Mouse (Mus musculus) heart, embryonic 15.5 days (tissue): ENCODE data around the gene Plb1. TPM values are rescaled to one million over a fixed set of nuclear protein-coding genes. Genes with fewer than 3 reads are reported as not detected.

Experiments used
- ATAC-seq: fragments of 200-750 bp; cut with Nextera tagmentation; replicated peaks from 2 replicates; pipeline ENCODE4 v1.8.0; 2017; ENCODE audit warnings: low read depth, moderate TSS enrichment; ENCODE audit not compliant: insufficient number of reproducible peaks, insufficient read depth, low FRiP score
- H3K27ac ChIP-seq: fragments of 300-500 bp; sonication (generic); 2 replicates; pipeline ENCODE4 v1.5.1; 2015; ENCODE audit warnings: mild to moderate bottlenecking, inconsistent platforms
- H3K27me3 ChIP-seq: fragments of 300-500 bp; sonication (generic); 2 replicates; pipeline ENCODE4 v1.6.1; 2015; ENCODE audit warnings: inconsistent platforms
- H3K36me3 ChIP-seq: fragments of 300-500 bp; sonication (generic); 2 replicates; pipeline ENCODE4 v1.6.1; 2015; ENCODE audit warnings: mild to moderate bottlenecking, inconsistent platforms
- H3K4me1 ChIP-seq: fragments of 300-500 bp; sonication (generic); replicated peaks from 2 replicates; pipeline ENCODE4 v1.6.1; 2015; ENCODE audit warnings: inconsistent platforms
- H3K4me2 ChIP-seq: fragments of 300-500 bp; sonication (generic); 2 replicates; pipeline ENCODE4 v1.6.1; 2015; ENCODE audit warnings: inconsistent platforms, mild to moderate bottlenecking, moderate library complexity
- H3K4me3 ChIP-seq: fragments of 300-500 bp; sonication (generic); 2 replicates; pipeline ENCODE4 v1.5.1; 2015; ENCODE audit warnings: mild to moderate bottlenecking, inconsistent platforms
- H3K9ac ChIP-seq: fragments of 300-500 bp; sonication (generic); 2 replicates; pipeline ENCODE4 v1.6.1; 2015; ENCODE audit warnings: mild to moderate bottlenecking, inconsistent platforms
- H3K9me3 ChIP-seq: fragments of 300-500 bp; sonication (generic); replicated peaks from 2 replicates; pipeline ENCODE4 v1.6.1; 2016; ENCODE audit warnings: inconsistent platforms
- WGBS: fragments of 180-500 bp; shearing (Covaris S2); methylation state at CpG from one replicate; pipeline ENCODE4 v1.1.7; 2015; ENCODE audit warnings: mixed read lengths; 5-methylcytosine and 5-hydroxymethylcytosine counted together
- polyA plus RNA-seq: library from polyadenylated mRNA; unstranded; fragments of >200 nt; fragmentation: Nextera tagmentation; extraction: Ambion mirVana; gene quantifications from 2 replicates; pipeline ENCODE4 v1.2.1, GENCODE M21; 2015

The Plb1 gene
- polyA plus RNA-seq, 1 experiment from 2014 or later = 2.3 TPM

DNA sequence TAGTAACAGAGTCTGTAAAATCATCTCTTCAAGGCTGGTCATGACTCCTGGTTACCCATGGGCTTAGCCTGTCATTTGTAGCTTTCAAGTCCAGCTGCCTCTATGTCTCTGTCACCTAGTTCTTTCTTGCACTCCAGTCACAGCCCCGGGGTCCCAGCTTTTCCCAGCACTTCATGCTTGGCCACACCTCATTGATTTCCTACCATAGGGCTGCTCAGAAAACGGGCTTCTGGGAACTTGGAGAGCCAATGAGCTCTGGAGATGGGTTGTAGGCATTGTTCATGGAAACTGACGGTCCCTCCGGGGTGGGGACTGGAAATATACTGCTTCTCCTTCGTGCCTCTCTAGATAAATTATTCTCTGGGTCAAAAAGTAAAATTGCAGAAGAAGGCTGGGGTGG lies 28.2 kb downstream of the Plb1 start:
- H3K4me3 ChIP-seq = no peak overlapping the region
- ATAC-seq = no peak
- no peaks in the 10 kb centered on the region for H3K4me1 ChIP-seq
- no peak overlapping the region for H3K9ac ChIP-seq
- H3K9me3 ChIP-seq = no peaks in the 10 kb centered on the region
- H3K4me2 ChIP-seq = no peak overlapping the region
- H3K27me3 ChIP-seq = no peaks in the 10 kb centered on the region
- 61% methylated on average over 5 of the region's 5 CpGs for WGBS
- no peaks in the 10 kb centered on the region for H3K36me3 ChIP-seq
- no peak overlapping the region for H3K27ac ChIP-seq

DNA sequence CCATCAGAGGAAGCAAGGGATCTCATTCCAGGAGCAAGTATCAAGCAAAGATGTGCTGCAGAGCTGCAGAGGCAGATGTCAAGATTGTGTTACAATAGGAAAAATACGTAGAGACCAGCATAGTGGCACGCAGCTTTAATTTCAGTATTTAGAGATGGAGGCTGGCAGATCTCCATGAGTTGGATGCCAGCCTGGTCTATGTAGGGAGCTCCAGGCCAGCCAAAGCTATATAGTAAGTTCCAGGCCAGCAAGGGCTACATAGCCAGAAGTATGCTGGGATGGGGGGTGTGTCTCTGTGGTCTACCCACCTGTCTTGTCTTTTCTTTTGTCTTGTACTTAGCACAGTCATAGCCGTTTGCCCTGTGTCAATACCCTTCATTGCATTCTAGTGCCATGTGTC lies 28.7 kb downstream of the Plb1 start:
- H3K9me3 ChIP-seq = no peaks in the 10 kb centered on the region
- no peaks in the 10 kb centered on the region for H3K36me3 ChIP-seq
- H3K9ac ChIP-seq = no peak overlapping the region
- H3K27me3 ChIP-seq = no peaks in the 10 kb centered on the region
- no peak overlapping the region for H3K4me2 ChIP-seq
- WGBS = 78% methylated on average over 3 of the region's 3 CpGs
- no peak overlapping the region for H3K27ac ChIP-seq
- no peak overlapping the region for H3K4me3 ChIP-seq
- H3K4me1 ChIP-seq = no peaks in the 10 kb centered on the region
- no peak for ATAC-seq

DNA sequence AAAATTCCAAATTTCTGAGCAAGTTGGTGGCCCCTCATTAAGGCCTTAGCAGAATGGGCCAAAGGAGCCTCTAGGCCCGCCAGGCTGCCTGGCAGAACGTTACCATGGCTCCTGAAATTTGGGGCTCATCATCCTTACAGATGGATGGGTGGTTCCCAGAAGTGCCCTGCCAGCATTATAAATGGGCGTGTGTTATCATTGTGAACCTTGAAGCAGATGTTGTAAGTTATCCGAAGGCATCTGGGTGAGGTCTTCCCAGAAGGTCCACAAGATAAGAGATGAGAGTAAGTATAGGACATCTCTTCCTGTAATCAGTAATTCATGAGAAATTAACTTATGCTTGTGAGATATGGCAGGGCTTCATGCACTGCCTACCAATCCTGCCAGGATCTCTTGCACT lies 30.0 kb downstream of the Plb1 start:
- Histone ChIP-seq H3K27me3 (no peaks in the 10 kb centered on the region), H3K4me2 (no peak overlapping the region), H3K27ac (no peak overlapping the region), H3K9ac (no peak overlapping the region), H3K9me3 (no peaks in the 10 kb centered on the region), H3K4me3 (no peak overlapping the region), H3K4me1 (no peaks in the 10 kb centered on the region), H3K36me3 (no peaks in the 10 kb centered on the region)
- WGBS = 76% methylated on average over 4 of the region's 4 CpGs
- ATAC-seq = no peak

DNA sequence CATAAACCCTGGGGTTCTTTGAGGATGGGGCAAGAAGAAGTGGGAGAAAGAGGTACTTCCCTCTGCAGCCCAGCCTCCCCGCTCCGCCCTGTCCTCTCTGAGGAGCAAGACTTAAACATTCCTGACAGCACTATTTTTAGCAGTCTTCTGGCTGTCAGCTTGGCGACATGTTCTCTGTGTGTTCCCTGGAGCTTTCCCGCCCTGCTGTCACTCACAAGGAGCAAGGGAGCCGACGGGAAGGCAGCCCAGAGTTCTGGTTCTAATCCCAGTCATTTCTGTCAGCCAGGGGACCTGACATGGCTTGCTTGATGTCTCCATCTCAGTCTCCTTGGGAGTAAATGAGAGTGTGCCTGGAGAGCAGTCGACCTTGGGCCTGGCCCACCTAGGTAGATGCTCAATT lies 40.0 kb downstream of the Plb1 start:
- Histone ChIP-seq H3K27me3 (no peaks in the 10 kb centered on the region), H3K27ac (peak overlapping the region; percentile 79), H3K36me3 (no peaks in the 10 kb centered on the region), H3K4me3 (no peak overlapping the region), H3K4me2 (0 out of 2 replicates have a peak overlapping the region, but pooled peaks have one; percentile 12), H3K4me1 (peaks cover 18% of the 10 kb centered on the region), H3K9ac (no peak overlapping the region), H3K9me3 (no peaks in the 10 kb centered on the region)
- WGBS = 17% methylated on average over 7 of the region's 7 CpGs
- peak; percentile 82 for ATAC-seq

DNA sequence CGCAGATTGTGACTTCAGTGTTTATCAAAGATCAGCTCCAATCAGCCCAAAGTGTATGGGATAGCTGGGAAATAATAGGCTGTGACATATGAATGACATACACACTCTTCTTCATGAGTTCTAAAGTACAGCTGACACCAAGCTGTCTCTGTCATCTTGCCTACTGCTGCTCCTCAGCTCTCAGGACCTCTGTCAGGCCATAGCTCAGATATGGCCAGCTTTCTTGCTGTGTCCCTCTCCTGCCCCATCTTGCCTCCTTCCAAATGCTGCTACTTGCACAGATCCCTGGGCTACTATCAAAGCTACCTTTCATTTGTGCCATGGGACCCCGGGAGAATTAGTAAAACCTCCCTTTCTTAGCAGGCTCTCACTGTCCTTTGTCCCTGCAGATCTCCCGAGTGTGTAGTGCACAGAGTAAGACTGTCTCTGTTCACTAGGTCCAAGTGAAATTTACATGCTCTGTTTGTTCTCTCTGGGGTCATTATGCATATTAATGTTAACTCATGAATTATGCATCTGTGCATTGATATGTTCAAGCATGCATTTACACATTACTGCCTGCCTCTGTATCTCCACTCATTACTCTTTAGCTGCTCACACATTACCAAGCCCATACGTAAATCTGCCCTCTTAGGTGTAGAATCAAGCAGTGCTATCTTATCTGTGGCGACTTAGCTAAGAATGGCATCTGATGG lies 45.6 kb downstream of the Plb1 start:
- Histone ChIP-seq H3K9ac (no peak overlapping the region), H3K4me3 (no peak overlapping the region), H3K4me1 (peaks cover 9% of the 10 kb centered on the region), H3K4me2 (no peak overlapping the region), H3K27ac (no peak overlapping the region), H3K27me3 (no peaks in the 10 kb centered on the region), H3K9me3 (no peaks in the 10 kb centered on the region), H3K36me3 (no peaks in the 10 kb centered on the region)
- WGBS = 65% methylated on average over 5 of the region's 5 CpGs
- no peak for ATAC-seq

DNA sequence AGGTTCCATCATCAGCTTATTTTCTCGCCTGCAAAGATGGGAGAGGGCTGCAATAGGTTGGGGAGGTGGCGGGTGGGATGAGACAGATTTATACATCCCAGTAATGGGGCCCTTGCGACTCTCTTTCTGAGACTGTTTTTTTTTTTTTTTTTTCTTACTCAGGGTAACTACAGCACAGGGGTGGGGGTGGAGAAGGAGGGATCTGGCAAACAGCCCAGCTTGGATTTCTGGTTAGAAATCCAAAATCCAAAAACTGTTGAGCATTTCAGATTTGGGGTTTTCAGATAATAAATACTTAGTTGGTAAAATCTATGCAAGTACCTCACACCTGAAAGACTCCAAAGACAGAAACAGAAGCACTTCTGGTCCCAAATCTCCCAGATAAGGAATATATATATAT lies 47.6 kb downstream of the Plb1 start:
- Histone ChIP-seq H3K4me2 (no peak overlapping the region), H3K4me3 (no peak overlapping the region), H3K9me3 (no peaks in the 10 kb centered on the region), H3K27me3 (no peaks in the 10 kb centered on the region), H3K4me1 (0 out of 2 replicates have a peak, but pooled peaks cover 4% of the 10 kb centered on the region), H3K36me3 (no peaks in the 10 kb centered on the region), H3K9ac (no peak overlapping the region), H3K27ac (no peak overlapping the region)
- WGBS = 51% methylated on average over 3 of the region's 3 CpGs
- no peak for ATAC-seq

DNA sequence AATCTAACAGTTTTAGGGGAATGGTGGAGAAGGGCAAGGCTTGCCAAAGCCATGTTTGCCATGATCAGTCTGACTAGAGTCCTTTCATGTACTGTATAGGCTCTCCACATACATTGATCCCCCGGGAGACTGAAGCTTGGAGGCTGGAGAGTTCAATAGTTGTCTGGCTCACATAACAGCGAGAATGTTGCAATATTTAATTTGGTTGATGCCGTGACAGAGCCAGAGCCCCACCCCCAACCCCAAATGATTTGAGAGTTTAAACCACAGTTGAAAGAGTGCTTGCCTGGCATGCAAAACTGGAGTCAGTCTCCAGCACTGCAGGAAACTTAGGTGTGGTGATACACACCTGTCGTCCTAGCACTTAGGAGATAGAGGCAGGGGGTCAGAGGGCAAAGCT lies 49.8 kb downstream of the Plb1 start:
- ATAC-seq = no peak
- Histone ChIP-seq H3K36me3 (no peaks in the 10 kb centered on the region), H3K27me3 (no peaks in the 10 kb centered on the region), H3K9ac (no peak overlapping the region), H3K4me3 (no peak overlapping the region), H3K4me2 (no peak overlapping the region), H3K4me1 (0 out of 2 replicates have a peak, but pooled peaks cover 4% of the 10 kb centered on the region), H3K9me3 (no peaks in the 10 kb centered on the region), H3K27ac (no peak overlapping the region)
- WGBS = 65% methylated on average over 4 of the region's 4 CpGs

DNA sequence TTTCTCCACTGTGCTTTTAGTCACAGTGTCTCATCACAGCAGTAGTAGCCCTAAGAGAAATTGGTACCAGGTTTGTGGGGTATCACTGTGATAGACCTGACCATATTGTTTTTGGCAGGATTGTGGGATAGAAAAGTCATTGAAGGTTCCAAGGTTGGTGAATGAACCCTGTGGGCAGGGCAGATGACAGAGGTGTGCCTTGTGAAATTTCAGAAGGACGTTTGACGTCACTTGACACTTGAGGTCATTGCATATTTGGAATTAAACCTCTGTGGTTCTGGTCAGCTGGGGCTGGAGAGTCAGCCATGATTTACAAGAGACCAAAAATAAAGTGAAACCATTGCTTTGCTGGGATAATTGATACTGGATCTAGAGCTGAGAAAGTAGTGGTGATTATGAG lies 50.9 kb downstream of the Plb1 start:
- H3K36me3 ChIP-seq = no peaks in the 10 kb centered on the region
- no peaks in the 10 kb centered on the region for H3K27me3 ChIP-seq
- ATAC-seq = no peak
- no peak overlapping the region for H3K4me3 ChIP-seq
- H3K9me3 ChIP-seq = no peaks in the 10 kb centered on the region
- no peak overlapping the region for H3K9ac ChIP-seq
- 62% methylated on average over 2 of the region's 2 CpGs for WGBS
- no peak overlapping the region for H3K4me2 ChIP-seq
- H3K27ac ChIP-seq = no peak overlapping the region
- H3K4me1 ChIP-seq = 0 out of 2 replicates have a peak, but pooled peaks cover 4% of the 10 kb centered on the region

DNA sequence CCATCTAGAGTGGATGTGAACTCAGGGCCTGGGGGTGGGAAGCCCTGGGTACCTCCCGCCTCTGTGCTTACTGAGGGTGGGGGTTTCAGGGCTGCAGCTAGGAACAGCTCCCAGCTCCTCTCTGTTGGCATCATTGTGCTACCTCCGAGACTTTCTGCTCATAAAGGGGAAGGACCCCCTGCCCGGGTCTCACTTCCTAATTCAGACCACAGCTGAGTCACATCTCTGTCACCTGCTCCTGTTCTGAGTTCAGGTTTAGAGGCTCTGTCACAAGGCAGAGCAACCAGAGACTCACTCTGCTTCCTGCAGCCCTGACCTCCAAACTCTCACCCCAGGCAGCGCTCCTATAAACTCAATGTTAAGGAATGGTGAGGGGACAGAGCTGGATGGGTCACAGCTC lies 53.8 kb downstream of the Plb1 start:
- Histone ChIP-seq H3K4me3 (no peak overlapping the region), H3K27me3 (no peaks in the 10 kb centered on the region), H3K4me2 (no peak overlapping the region), H3K9me3 (no peaks in the 10 kb centered on the region), H3K27ac (no peak overlapping the region), H3K36me3 (no peaks in the 10 kb centered on the region), H3K9ac (no peak overlapping the region), H3K4me1 (no peaks in the 10 kb centered on the region)
- no peak for ATAC-seq
- WGBS = 71% methylated on average over 4 of the region's 4 CpGs

DNA sequence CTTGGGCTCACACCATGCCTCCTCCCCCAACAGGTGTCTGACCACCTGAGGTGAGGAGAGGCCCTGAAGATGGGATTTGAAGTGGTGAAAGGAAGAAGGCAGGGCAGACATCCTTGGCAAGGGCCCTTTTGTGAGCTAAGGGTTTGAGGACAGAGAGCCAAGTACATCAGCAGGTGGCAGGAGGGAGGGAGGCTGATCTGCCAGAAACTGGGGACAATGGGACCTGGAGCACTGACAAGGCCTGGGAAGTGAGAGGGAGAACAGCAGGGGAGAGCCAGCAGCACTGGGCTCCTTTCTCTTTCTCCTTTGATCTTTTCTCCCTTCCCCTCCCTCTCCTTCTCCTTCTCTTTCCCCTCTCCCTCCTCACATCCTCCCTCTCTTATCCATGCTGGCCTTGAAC lies 55.5 kb downstream of the Plb1 start:
- Histone ChIP-seq H3K4me3 (no peak overlapping the region), H3K4me2 (no peak overlapping the region), H3K9ac (no peak overlapping the region), H3K27ac (no peak overlapping the region), H3K27me3 (no peaks in the 10 kb centered on the region), H3K9me3 (no peaks in the 10 kb centered on the region), H3K4me1 (no peaks in the 10 kb centered on the region), H3K36me3 (no peaks in the 10 kb centered on the region)
- ATAC-seq = no peak

DNA sequence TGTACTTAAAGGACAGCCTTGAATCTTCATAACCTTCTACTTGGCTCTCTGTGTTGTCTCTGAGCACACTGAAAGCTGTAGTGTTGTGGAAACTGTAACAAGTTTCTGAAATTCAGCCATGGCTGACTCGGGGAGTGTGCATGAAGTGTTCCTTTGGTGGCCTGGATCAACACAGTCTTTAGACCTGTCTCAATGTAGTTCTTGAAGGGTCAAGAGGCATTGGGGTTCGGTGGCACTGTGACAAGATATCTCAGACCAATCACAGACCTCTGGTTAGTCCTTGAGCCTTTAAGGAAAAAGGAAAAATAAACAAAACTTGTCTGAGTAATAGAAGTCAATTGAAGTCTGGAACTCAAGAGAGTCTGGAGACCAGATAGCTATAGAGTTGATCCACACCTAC lies 58.8 kb downstream of the Plb1 start:
- Histone ChIP-seq H3K4me2 (no peak overlapping the region), H3K9ac (no peak overlapping the region)
- 56% methylated on average over 2 of the region's 2 CpGs for WGBS

More for the DNA sequence above, 58.8 kb downstream of the Plb1 start:
- H3K4me1 ChIP-seq = no peaks in the 10 kb centered on the region
- no peak overlapping the region for H3K4me3 ChIP-seq
- no peaks in the 10 kb centered on the region for H3K36me3 ChIP-seq
- ATAC-seq = no peak
- H3K9me3 ChIP-seq = no peaks in the 10 kb centered on the region
- H3K27me3 ChIP-seq = no peaks in the 10 kb centered on the region
- H3K27ac ChIP-seq = no peak overlapping the region
